Mouse (Mus musculus): ENCODE data around the gene Lrrc30.

The Lrrc30 gene

GRCm38 (mm10) chr17:67583422-67583821 lies 49.1 kb downstream of the Lrrc30 start:
- DNase-seq (ENCODE audit: low read depth, low spot score) = no peak

GRCm38 (mm10) chr17:67582681-67583356 lies 49.7 kb downstream of the Lrrc30 start:
- DNase-seq (ENCODE audit: low read depth, low spot score) = no peak

- DNase-seq (ENCODE audit: low read depth, low spot score) = no peak
These were observed 50.7 kb downstream of the Lrrc30 start for GRCm38 (mm10) chr17:67581839-67582238.
